Mouse (Mus musculus) embryonic facial prominence, embryonic 10.5 days (tissue): ENCODE measurements at regions not wholly inside any gene's neighbourhood (a gene's known extent, or its start where the extent isn't known, plus 50 kb on each side); places are given as distances from the start of the nearest gene placed in this dataset.

Experiments
- DNase-seq: peaks from one replicate; pipeline ENCODE4 v3.0.0-alpha.2; 2017; ENCODE audit warnings: low spot score
- H3K27ac ChIP-seq: fragments of 300-500 bp; sonication (generic); replicated peaks from 2 replicates; pipeline ENCODE4 v1.5.1; 2016; ENCODE audit warnings: mild to moderate bottlenecking
- H3K27me3 ChIP-seq: fragments of 300-500 bp; sonication (generic); replicated peaks from 2 replicates; pipeline ENCODE4 v1.6.1; 2016; ENCODE audit warnings: low read depth, mild to moderate bottlenecking; ENCODE audit not compliant: poor library complexity, severe bottlenecking
- H3K36me3 ChIP-seq: fragments of 300-500 bp; sonication (generic); replicated peaks from 2 replicates; pipeline ENCODE4 v1.6.1; 2016; ENCODE audit warnings: mild to moderate bottlenecking, moderate library complexity
- H3K4me1 ChIP-seq: fragments of 300-500 bp; sonication (generic); 2 replicates; pipeline ENCODE4 v1.6.1; 2016
- H3K4me3 ChIP-seq: fragments of 300-500 bp; sonication (generic); 2 replicates; pipeline ENCODE4 v1.5.1; 2016; ENCODE audit warnings: mild to moderate bottlenecking, moderate library complexity
- H3K9me3 ChIP-seq: fragments of 300-500 bp; sonication (generic); 2 replicates; pipeline ENCODE4 v1.6.1; 2016; ENCODE audit warnings: mild to moderate bottlenecking
- WGBS: fragments of 180-500 bp; shearing (Covaris S2); methylation state at CpG from one replicate; pipeline ENCODE4 v1.1.7; 2016; 5-methylcytosine and 5-hydroxymethylcytosine counted together

DNA sequence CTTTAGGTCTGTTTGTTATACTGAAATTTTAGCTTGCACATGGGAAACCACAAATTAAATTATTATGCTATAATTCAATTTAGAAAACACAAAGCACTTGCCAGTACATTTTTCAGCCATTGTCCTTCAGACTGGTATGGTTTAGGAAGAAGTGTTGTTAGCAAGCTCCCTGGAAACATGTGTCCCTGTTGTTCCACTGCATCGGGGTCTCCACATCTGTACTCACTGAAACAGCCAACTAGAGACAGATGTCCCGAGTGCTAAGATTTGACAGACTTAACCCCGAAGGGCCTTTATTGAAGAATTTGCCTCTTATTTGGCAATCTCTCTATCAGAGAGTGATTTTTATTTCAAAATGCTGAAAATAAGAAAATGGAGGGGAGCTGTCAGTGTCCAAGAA is 362.6 kb downstream of the Rfpl4b start:
- Histone ChIP-seq H3K4me1 (peaks cover 2% of the 10 kb centered on the region; the same call in 1 of the 2 replicates), H3K27ac (no peak overlapping the region), H3K9me3 (no peaks in the 10 kb centered on the region), H3K4me3 (no peak overlapping the region), H3K36me3 (no peaks in the 10 kb centered on the region), H3K27me3 (no peaks in the 10 kb centered on the region)
- DNase-seq = peak; percentile 18
- 44% methylated on average over 3 of the region's 3 CpGs for WGBS

DNA sequence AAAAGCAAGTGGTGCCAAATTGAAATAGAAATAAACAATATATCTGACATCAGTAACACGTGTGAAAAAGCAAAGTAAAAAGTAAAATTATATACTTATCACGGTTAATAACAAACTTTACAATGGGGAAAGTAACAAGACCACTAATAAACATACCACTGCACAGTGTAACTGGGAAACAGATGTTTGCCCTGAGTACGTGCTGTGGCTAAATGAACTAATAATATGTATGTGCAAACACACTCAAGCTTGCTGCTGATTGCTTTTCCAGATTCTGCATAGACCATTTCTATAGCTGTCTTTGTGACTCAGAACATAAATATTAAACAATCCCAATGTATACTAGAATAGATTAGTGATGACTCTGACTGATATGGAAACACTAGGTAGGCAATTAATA is 363.2 kb downstream of the Rfpl4b start:
- H3K4me1 ChIP-seq = peaks cover 2% of the 10 kb centered on the region; the same call in 1 of the 2 replicates
- WGBS = 62% methylated on average over 3 of the region's 3 CpGs
- H3K27ac ChIP-seq = no peak overlapping the region
- DNase-seq = no peak
- H3K27me3 ChIP-seq = no peaks in the 10 kb centered on the region
- H3K9me3 ChIP-seq = no peaks in the 10 kb centered on the region
- H3K36me3 ChIP-seq = no peaks in the 10 kb centered on the region
- H3K4me3 ChIP-seq = no peak overlapping the region

DNA sequence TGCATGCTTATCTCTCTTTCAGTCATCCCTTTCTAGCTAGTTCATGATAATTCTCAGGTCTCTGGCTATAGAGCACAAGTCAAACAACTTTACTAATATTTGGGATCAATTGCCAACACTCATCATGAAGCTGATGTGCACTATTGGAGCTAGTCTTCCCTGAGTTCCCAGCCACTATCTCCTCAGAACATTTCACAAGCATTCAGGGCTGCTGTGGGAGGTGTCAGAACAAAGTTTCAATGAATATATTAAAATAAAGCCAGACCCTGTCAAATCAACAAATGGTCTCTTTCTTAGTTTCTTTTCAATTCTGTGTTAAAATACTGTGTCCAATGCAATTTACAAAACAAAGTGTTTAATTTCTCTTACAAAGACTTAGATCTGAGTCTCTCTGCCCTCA is 364.8 kb downstream of the Rfpl4b start:
- Histone ChIP-seq H3K4me3 (no peak overlapping the region), H3K4me1 (peaks cover 2% of the 10 kb centered on the region; the same call in 1 of the 2 replicates)

DNA sequence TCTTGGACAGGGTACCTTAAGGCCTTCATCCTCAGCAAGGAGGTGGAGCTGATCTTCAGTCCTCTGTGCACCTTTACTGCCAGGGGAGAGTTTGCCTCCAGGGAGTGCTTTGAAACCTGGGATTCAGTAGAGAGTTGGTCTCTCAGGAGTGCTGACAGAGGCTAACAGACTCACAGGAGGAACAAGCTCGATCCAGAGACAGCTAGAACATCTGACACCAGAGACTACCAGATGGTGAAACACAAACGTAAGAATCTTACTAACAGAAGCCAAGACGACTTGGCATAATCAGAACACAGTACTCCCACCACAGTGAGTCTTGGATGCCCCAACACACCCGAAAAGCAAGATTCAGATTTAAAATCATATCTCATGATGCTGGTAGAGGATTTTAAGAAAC is 372.3 kb downstream of the Rfpl4b start:
- no peak for DNase-seq
- H3K9me3 ChIP-seq = no peaks in the 10 kb centered on the region
- H3K4me1 ChIP-seq = no peaks in the 10 kb centered on the region
- no peak overlapping the region for H3K27ac ChIP-seq
- 78% methylated on average over 4 of the region's 4 CpGs for WGBS
- H3K4me3 ChIP-seq = no peak overlapping the region
- H3K36me3 ChIP-seq = no peaks in the 10 kb centered on the region
- no peaks in the 10 kb centered on the region for H3K27me3 ChIP-seq

More for the DNA sequence above, 364.8 kb downstream of the Rfpl4b start:
- Histone ChIP-seq H3K9me3 (no peaks in the 10 kb centered on the region), H3K27ac (no peak overlapping the region), H3K36me3 (no peaks in the 10 kb centered on the region), H3K27me3 (no peaks in the 10 kb centered on the region)
- no peak for DNase-seq

DNA sequence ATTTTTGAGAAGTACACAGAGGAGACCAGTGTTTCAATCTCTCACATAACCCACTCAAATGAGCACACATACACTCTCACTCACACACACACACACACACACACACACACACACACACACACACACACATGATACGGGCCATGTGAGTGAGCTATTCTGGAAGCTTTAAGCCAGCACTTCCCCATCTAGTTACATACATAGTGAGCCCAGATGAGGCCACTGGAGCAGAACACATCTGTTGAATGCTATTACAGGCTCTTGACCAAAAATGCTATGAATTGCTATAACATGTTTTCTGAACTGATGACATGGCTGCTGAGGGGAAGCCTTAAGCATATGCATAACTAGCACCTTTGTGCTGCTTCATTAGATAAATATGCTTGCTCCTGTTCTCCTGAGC is 373.9 kb downstream of the Rfpl4b start:
- H3K27me3 ChIP-seq = no peaks in the 10 kb centered on the region
- no peaks in the 10 kb centered on the region for H3K36me3 ChIP-seq
- H3K4me1 ChIP-seq = no peaks in the 10 kb centered on the region
- DNase-seq = no peak
- H3K27ac ChIP-seq = no peak overlapping the region
- WGBS = 91% methylated on average over 1 of the region's 1 CpGs
- H3K9me3 ChIP-seq = no peaks in the 10 kb centered on the region
- H3K4me3 ChIP-seq = no peak overlapping the region

DNA sequence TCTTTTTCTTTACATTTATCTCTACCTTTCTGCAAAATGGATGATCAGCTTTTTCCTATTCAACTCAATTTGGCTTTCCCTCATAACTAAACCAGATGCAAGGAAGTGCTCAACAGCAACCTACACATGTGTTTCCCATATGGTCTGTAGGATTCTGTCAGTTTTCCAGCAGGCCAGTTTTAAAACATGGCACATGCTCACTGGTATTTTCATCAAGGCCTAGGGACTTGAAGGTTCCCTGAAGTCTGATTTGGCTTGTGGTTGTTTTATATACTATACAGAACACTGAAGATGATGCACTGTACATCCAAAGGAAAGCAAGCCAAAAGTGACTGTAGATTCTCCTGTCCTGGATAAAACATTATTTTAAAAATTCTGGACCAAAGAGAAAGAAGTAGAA is 374.3 kb downstream of the Rfpl4b start:
- Histone ChIP-seq H3K4me1 (no peaks in the 10 kb centered on the region), H3K4me3 (no peak overlapping the region), H3K27ac (no peak overlapping the region), H3K9me3 (no peaks in the 10 kb centered on the region), H3K27me3 (no peaks in the 10 kb centered on the region), H3K36me3 (no peaks in the 10 kb centered on the region)
- DNase-seq = no peak

DNA sequence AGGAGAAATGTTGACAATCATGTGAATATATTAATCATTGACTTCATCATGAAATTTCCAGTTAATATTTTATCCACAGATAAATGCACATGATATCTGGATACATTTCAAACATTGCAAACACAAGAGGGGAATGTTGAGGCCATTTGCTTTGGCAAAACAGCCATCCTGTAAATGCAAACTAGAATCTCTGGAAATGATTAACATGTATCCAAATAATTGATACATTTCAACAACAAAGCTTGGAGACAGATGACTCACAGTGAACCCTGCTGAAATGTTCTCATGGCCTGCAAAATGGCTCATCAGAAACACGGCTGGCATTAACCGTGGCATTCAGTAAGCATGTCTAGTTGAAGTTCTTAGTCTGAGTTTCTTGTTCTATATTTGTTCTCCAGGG is 382.3 kb downstream of the Rfpl4b start:
- H3K36me3 ChIP-seq = no peaks in the 10 kb centered on the region
- H3K27ac ChIP-seq = no peak overlapping the region
- WGBS = 93% methylated on average over 2 of the region's 2 CpGs
- no peaks in the 10 kb centered on the region for H3K9me3 ChIP-seq
- no peak for DNase-seq
- no peaks in the 10 kb centered on the region for H3K4me1 ChIP-seq
- H3K27me3 ChIP-seq = no peaks in the 10 kb centered on the region
- H3K4me3 ChIP-seq = no peak overlapping the region

DNA sequence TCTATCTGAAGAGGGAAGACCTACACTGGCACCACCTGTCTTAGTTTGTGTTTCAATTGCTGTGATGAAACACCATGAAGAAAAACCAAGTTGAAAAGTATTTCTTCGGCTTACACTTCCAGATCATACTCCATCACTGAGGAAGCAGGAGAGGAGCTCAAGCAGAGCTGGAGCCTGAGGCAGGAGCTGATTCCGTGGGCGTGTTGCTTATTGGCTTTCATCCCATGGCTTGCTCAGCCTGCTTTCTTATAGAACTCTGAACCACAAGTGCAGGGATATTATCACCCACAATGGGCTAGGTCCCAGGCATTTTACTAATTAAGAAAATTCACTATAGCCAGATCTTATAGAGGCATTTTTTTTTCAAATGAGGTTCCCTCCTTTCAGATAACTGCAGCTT is 384.7 kb downstream of the Rfpl4b start:
- no peak overlapping the region for H3K27ac ChIP-seq
- no peak overlapping the region for H3K4me3 ChIP-seq
- WGBS = 88% methylated on average over 3 of the region's 3 CpGs
- no peaks in the 10 kb centered on the region for H3K36me3 ChIP-seq
- DNase-seq = no peak
- no peaks in the 10 kb centered on the region for H3K4me1 ChIP-seq
- no peaks in the 10 kb centered on the region for H3K27me3 ChIP-seq
- no peaks in the 10 kb centered on the region for H3K9me3 ChIP-seq

DNA sequence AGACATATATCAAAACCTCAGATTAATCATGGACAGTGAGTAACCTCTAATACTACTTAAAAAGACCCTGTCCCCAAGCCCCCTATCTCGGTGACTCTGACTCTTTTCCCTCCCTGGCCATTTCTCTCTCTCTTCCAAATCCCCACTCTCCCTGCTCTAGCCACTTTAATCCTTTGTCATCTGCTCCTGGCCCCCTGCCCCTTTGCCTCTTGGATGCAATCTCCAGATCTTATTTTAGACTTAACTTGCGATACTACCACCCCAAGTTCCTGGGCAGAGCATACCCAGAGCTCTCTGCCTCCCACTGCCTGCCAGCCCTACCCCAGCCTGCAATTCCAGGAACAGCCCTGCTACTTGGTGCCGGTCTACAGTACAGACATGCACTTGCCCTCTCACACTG is 400.0 kb downstream of the Rfpl4b start:
- no peak for DNase-seq
- Histone ChIP-seq H3K27ac (0 out of 2 replicates have a peak overlapping the region, but pooled peaks have one; percentile 10), H3K36me3 (no peaks in the 10 kb centered on the region), H3K27me3 (no peaks in the 10 kb centered on the region), H3K4me3 (no peak overlapping the region), H3K4me1 (no peaks in the 10 kb centered on the region), H3K9me3 (no peaks in the 10 kb centered on the region)
- WGBS = 84% methylated on average over 3 of the region's 3 CpGs

DNA sequence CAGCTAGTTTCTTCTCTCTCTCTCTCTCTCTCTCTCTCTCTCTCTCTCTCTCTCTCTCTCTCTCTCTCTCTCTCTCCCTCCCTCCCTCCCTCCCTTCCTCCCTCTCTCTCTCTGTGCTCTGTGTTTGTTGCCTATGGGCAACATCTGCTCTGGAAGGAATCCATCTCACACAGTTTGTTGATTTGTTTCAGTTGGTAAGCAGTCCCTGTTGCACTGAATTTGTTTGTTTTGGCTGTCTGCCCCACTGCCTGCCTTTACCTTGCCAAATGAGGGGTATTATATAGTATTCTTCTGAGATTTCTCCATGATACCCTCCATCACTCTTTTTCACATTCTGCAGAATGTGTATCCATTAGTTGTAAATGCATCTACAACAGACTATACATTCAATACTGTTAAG is 401.8 kb downstream of the Rfpl4b start:
- Histone ChIP-seq H3K27ac (no peak overlapping the region), H3K4me1 (no peaks in the 10 kb centered on the region)

DNA sequence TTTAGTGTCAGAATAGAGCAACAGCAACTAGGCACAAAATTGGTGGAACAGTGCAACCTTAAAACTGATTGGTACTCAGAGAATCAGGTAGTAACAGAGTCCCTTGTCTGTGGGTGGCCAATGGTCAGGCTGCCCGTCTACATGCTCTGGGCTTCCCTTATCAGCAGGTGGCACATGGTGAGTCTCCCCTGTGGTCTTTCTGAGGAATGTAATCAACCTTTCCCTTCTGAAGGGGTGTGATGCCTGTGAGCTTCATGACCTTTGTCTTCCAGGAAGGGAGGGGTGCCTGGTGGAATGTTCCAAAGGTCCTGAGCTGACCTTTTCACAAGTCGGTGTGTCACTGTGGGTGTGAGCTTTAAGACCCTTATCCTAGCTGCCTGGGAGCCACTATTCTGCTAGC is 438.4 kb downstream of the Rfpl4b start:
- H3K27me3 ChIP-seq = no peaks in the 10 kb centered on the region
- H3K36me3 ChIP-seq = no peaks in the 10 kb centered on the region
- no peaks in the 10 kb centered on the region for H3K9me3 ChIP-seq
- no peaks in the 10 kb centered on the region for H3K4me1 ChIP-seq
- WGBS = 57% methylated on average over 2 of the region's 2 CpGs
- H3K4me3 ChIP-seq = no peak overlapping the region
- no peak overlapping the region for H3K27ac ChIP-seq
- DNase-seq = no peak

More for the DNA sequence above, 401.8 kb downstream of the Rfpl4b start:
- Histone ChIP-seq H3K4me3 (no peak overlapping the region), H3K27me3 (no peaks in the 10 kb centered on the region), H3K9me3 (no peaks in the 10 kb centered on the region), H3K36me3 (no peaks in the 10 kb centered on the region)
- DNase-seq = no peak

DNA sequence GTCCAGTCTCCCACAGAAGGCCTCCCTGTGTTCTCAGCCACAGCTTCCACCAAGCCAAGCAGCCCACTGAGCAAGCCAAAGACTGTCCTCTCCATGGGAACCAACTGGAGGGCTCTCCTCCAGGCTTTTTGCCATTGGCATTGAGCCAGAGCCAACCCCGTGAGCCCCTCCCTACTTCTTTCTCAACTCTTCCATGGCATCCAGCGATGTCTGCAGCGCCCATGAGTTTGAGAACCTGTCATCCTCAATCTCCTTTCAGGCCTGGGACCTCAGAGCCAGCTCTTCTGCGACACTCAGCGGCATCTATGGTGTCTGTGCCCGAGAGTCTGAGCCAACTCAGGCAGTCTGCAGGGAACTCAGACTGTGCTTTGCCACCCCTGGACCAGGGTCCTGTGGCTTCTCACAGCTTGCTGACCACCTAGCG is 439.7 kb downstream of the Rfpl4b start:
- no peaks in the 10 kb centered on the region for H3K36me3 ChIP-seq
- H3K4me1 ChIP-seq = no peaks in the 10 kb centered on the region
- WGBS = 95% methylated on average over 7 of the region's 7 CpGs
- no peak overlapping the region for H3K4me3 ChIP-seq
- H3K27ac ChIP-seq = 0 out of 2 replicates have a peak overlapping the region, but pooled peaks have one; percentile 6
- H3K9me3 ChIP-seq = no peaks in the 10 kb centered on the region
- DNase-seq = no peak
- no peaks in the 10 kb centered on the region for H3K27me3 ChIP-seq

DNA sequence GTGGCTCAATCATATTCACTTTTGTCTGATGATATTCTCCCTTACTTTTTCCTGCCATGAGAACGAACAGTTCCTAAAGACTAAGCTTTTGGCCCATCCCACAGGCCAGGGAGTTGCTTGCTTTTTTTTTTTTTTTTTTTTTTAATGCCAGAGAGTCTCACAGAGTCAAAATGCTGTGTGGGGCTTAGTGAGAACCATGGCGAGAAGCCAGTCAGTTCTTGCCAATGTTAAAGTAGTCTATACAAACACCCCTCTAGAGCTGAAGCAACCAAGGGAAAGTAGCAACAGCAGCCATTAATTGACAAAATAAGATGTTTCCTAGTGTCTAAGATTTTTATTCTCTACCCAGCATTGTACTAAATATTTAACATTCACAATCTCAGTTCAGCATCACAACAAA is 441.2 kb downstream of the Rfpl4b start:
- no peak overlapping the region for H3K4me3 ChIP-seq
- 81% methylated on average over 2 of the region's 2 CpGs for WGBS
- no peak overlapping the region for H3K27ac ChIP-seq
- no peaks in the 10 kb centered on the region for H3K27me3 ChIP-seq
- no peak for DNase-seq
- no peaks in the 10 kb centered on the region for H3K4me1 ChIP-seq
- no peaks in the 10 kb centered on the region for H3K36me3 ChIP-seq
- no peaks in the 10 kb centered on the region for H3K9me3 ChIP-seq

DNA sequence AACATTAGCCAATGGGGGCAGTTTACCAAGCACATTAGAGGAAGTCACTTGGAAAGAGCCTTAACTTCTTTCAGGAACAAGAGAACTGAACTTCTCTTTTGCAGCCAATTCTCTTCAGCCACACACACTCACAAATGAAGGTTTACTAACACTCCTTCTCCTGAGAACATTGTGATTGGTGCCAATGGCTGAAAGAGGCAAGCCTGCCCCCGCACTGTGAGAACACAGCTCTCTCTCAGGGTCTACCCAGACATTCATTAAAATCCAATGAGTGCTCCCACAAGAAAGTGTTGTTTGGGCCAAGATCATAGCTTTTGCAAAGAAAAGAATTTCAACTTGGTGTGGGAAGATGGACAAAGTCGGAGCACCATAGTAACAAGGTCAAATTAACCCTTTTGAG is 454.8 kb downstream of the Rfpl4b start:
- DNase-seq = no peak
- no peak overlapping the region for H3K27ac ChIP-seq
- H3K27me3 ChIP-seq = no peaks in the 10 kb centered on the region
- peaks cover 5% of the 10 kb centered on the region; the same call in 1 of the 2 replicates for H3K4me1 ChIP-seq
- WGBS = 87% methylated on average over 2 of the region's 2 CpGs
- no peaks in the 10 kb centered on the region for H3K36me3 ChIP-seq
- no peaks in the 10 kb centered on the region for H3K9me3 ChIP-seq
- no peak overlapping the region for H3K4me3 ChIP-seq
